Mouse (Mus musculus): ENCODE data around the gene Nes. TPM values are rescaled to one million over a fixed set of nuclear protein-coding genes. Genes with fewer than 3 reads are reported as not detected.

Gene Nes
- 1.4 and 1.7 TPM in 2 replicates for polyA plus RNA-seq (2012; ENCODE audit: insufficient read depth, insufficient read length, missing spikeins)

DNA sequence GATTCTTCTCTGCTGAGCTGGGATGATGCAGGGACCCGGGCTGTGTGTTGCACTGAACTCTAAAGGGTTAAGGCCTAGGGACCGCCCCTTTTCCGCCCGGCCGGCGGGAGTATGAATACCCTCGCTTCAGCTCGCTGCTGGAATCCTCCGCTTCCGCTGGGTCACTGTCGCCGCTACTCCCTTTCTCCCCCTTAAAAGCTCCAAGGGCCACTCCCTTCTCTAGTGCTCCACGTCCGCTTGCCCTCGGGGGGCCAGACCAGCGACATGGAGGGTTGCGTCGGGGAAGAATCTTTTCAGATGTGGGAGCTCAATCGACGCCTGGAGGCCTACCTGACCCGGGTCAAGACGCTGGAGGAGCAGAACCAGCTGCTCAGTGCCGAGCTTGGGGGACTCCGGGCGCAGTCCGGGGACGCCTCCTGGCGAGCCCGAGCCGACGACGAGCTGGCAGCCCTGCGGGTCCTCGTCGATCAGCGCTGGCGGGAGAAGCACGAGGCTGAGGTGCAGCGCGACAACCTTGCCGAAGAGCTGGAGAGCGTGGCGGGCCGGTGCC is at the start of gene Nes:
Nes (plus strand) TSS at position 140 of the 550 bp plus-strand sequence.
- TF ChIP-seq CTCF (IDR thresholded peaks at IDR 0.05; ENCODE audit: low read depth, low read length) (no peak), POLR2A (IDR thresholded peaks at IDR 0.05; ENCODE audit: borderline replicate concordance, low read depth, low read length) (no peak)
- no peaks in the 10 kb centered on the region for H3K4me1 ChIP-seq (ENCODE audit: control insufficient read depth, insufficient read depth, low read length)
- H3K4me3 ChIP-seq (ENCODE audit: insufficient read depth, low read length) = peak within 1 kb of the TSS; percentile 41
- no peak within 1 kb of the TSS for H3K27ac ChIP-seq (ENCODE audit: insufficient read depth, low read depth, low read length)

DNA sequence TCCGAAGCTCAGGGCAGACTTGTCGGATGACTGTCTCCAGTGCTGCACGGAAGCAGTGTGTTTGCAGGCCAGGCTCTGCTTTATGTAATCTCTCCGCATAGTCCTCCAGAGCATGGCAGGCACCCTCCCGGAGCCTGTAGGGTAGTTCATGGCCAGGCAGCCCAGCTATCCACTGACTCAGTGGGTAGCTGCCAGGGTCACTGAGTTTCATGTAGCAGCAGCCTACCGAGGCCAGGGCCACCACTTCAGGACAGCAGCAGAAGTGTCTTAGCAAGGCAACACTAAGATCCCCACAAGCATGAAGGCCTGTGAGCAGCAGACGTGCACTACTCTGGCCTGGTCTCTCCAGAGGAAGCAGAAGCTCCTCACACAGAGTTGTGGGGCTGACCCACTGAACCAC is 45.9 kb upstream of the Nes start:
- no peak overlapping the region for H3K4me3 ChIP-seq (ENCODE audit: insufficient read depth, low read length)
- H3K27ac ChIP-seq (ENCODE audit: insufficient read depth, low read depth, low read length) = no peak overlapping the region
- TF ChIP-seq CTCF (IDR thresholded peaks at IDR 0.05; ENCODE audit: low read depth, low read length) (no peak), POLR2A (IDR thresholded peaks at IDR 0.05; ENCODE audit: borderline replicate concordance, low read depth, low read length) (no peak)
- peaks cover 4% of the 10 kb centered on the region; the same call in 1 of the 2 replicates for H3K4me1 ChIP-seq (ENCODE audit: control insufficient read depth, insufficient read depth, low read length)

DNA sequence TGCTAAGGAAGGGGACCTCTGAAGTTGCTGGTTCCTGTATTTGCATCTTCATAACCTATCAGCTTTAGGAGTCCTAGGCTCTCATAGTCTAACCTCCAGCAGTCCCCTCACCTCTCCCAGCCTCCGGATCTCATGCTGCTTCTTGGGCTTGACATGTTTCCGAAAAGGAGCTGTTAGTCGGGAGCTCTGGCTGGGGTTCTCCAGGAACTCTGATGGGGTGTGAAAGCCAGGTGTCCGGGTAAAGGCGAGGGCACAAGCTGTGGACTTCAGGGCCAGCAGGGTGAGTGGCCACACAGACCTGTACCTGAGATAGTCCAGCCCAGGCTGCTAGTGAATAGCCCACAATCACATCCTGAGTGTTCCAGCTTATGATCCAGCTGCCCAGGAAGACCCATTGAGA is 43.4 kb upstream of the Nes start:
- no peak overlapping the region for H3K4me3 ChIP-seq (ENCODE audit: insufficient read depth, low read length)
- no peak overlapping the region for H3K27ac ChIP-seq (ENCODE audit: insufficient read depth, low read depth, low read length)
- TF ChIP-seq POLR2A (IDR thresholded peaks at IDR 0.05; ENCODE audit: borderline replicate concordance, low read depth, low read length) = no peak
- TF ChIP-seq CTCF (IDR thresholded peaks at IDR 0.05; ENCODE audit: low read depth, low read length) = no peak
- H3K4me1 ChIP-seq (ENCODE audit: control insufficient read depth, insufficient read depth, low read length) = peaks cover 13% of the 10 kb centered on the region

DNA sequence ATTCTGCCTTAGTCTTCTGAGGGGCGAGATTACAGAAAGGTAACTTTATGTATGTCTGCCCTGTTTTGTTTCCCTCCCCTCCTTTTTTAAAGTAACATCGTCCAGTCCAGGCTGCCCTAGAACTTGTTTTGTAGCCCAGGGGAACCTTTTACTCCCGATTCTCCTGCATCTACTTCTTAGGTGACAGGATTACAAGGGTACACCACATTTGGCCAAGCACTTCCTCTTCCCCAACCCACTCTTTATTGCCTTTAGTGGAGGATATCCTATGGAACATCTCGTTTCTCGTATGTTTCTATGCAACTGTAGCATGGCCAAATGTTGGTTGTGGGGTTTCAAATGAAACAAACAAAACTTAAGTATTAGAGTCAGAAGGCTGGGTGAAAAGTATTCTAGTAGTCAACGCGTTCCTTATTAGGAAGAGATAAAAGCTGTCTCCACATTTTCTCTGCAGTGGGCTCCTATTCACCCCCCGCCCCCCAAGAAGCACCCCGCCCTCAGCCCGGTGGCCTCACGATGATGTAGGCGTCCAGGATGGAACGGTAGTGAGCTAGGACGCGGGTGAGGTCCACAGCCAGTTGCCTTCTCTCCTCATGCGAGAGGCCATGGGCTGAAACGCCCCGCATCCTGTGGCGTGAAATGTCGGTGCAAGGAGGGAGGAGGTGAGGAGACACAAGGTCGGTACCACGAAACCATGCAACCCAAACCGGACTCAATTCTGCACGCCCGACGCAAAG is 41.4 kb upstream of the Nes start:
- H3K4me1 ChIP-seq (ENCODE audit: control insufficient read depth, insufficient read depth, low read length) = peaks cover 17% of the 10 kb centered on the region
- H3K27ac ChIP-seq (ENCODE audit: insufficient read depth, low read depth, low read length) = peak overlapping the region; percentile 59
- TF ChIP-seq CTCF (IDR thresholded peaks at IDR 0.05; ENCODE audit: low read depth, low read length) = no peak
- no peak for TF ChIP-seq POLR2A (IDR thresholded peaks at IDR 0.05; ENCODE audit: borderline replicate concordance, low read depth, low read length)
- H3K4me3 ChIP-seq (ENCODE audit: insufficient read depth, low read length) = peak overlapping the region; percentile 93

DNA sequence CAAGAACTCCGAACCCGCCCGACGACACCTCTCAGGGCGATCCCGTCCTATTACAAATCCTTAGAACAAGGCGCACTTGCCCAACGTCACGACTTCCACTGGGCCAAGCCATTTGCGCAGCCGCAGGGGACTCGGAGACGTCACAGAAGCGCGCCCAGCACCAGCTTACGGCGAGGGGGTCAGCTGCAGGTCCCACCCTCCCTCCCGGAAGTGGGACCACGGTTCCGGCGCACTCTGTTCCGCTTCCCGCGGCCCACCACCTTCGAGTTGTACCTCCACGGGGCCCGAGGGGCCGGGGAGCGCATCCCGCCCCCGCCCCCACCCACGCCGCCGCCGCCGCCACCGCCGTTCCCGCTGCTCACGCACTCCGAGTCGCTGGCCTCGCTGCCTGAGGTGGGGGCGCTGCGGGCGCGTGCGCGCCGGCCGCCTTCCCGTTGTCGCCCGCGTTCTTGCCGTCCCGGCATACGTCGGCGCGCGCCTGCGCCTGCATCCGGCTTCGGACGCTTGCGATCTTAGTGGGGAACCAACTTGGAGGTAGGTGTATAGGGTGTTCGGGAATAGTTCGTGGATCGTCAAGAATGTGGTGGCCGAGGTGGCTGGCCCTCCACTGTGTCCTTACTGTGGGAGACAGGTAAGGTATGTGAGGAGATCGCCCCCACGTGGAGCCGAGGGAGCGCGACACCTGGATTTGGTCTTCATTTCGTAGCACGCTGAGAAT is 40.6 kb upstream of the Nes start, which contains the start of the genes Isg20l2 and Rrnad1:
Isg20l2 (plus strand) TSS at position 237 of the 718 bp plus-strand sequence.
Rrnad1 (minus strand) TSS at position 640 of the 718 bp plus-strand sequence.
- Histone ChIP-seq H3K4me3 (ENCODE audit: insufficient read depth, low read length) (peak within 1 kb of the TSS; percentile 93), H3K4me1 (ENCODE audit: control insufficient read depth, insufficient read depth, low read length) (peaks cover 17% of the 10 kb centered on the region), H3K27ac (ENCODE audit: insufficient read depth, low read depth, low read length) (peak within 1 kb of the TSS; percentile 59)
- TF ChIP-seq POLR2A (IDR thresholded peaks at IDR 0.05; ENCODE audit: borderline replicate concordance, low read depth, low read length) = no peak
- peak; percentile 74 for TF ChIP-seq CTCF (IDR thresholded peaks at IDR 0.05; ENCODE audit: low read depth, low read length)

DNA sequence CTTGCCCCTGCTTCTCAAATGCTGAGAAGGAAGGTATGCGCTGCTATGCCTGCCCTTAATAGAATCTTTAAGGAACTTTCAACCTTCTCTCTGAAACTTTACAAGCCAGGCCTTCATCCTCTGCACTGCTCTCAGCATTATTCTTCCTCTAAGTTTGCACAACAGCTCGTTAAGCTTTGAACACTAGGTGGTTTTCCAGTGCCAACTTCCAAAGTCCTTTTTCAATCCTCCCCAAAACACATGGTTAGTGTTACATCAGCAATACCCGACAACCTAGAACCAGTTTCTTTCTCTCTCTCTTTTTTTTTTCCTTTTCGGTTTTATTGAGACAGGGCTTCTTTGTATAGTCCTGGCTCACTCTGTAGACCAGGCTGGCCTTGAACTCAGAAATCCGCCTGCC is 36.9 kb upstream of the Nes start:
- TF ChIP-seq POLR2A (IDR thresholded peaks at IDR 0.05; ENCODE audit: borderline replicate concordance, low read depth, low read length) (no peak), CTCF (IDR thresholded peaks at IDR 0.05; ENCODE audit: low read depth, low read length) (no peak)
- Histone ChIP-seq H3K4me3 (ENCODE audit: insufficient read depth, low read length) (no peak overlapping the region), H3K4me1 (ENCODE audit: control insufficient read depth, insufficient read depth, low read length) (peaks cover 17% of the 10 kb centered on the region), H3K27ac (ENCODE audit: insufficient read depth, low read depth, low read length) (no peak overlapping the region)

DNA sequence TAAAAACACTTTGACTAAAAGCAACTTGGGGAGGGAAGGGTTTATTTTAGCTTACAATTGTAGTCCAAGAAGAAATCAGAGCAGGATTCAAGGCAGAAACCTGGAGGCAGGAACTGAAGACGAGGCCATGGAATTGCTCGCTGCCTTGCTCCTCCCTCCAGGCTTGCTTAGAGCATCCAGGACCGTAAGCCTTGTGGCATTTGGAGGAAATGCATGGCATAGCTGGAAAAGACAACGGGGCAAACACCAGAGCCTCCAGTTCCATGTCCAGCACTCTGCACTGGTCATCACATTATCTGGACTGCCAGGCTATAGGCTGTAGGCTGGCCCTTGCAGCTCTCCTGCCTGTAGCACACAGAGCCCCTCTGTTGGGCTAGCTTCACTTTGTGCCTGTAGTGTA is 36.4 kb upstream of the Nes start:
- no peak overlapping the region for H3K27ac ChIP-seq (ENCODE audit: insufficient read depth, low read depth, low read length)
- TF ChIP-seq POLR2A (IDR thresholded peaks at IDR 0.05; ENCODE audit: borderline replicate concordance, low read depth, low read length) (no peak), CTCF (IDR thresholded peaks at IDR 0.05; ENCODE audit: low read depth, low read length) (no peak)
- H3K4me3 ChIP-seq (ENCODE audit: insufficient read depth, low read length) = no peak overlapping the region
- peaks cover 17% of the 10 kb centered on the region for H3K4me1 ChIP-seq (ENCODE audit: control insufficient read depth, insufficient read depth, low read length)

DNA sequence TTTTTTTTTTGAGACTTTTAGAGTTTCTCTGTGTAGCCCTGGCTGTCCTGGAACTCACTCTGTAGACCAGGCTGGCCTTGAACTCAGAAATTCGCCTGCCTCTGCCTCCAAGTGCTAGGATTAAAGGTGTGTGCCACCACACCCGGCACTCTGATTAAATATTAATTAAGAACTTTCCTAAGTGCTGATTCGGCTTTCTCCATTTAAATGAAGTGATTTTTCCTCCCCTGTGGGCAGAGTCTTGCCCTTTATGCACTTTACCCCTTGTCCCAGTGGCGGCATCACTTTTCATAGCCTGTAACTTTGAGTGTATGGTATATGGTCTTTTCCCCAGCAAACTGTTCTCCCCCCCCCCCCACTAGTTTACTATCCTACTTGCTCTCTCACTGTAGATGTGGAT is 35.7 kb upstream of the Nes start:
- Histone ChIP-seq H3K27ac (ENCODE audit: insufficient read depth, low read depth, low read length) (no peak overlapping the region), H3K4me1 (ENCODE audit: control insufficient read depth, insufficient read depth, low read length) (peaks cover 17% of the 10 kb centered on the region), H3K4me3 (ENCODE audit: insufficient read depth, low read length) (no peak overlapping the region)
- no peak for TF ChIP-seq CTCF (IDR thresholded peaks at IDR 0.05; ENCODE audit: low read depth, low read length)
- TF ChIP-seq POLR2A (IDR thresholded peaks at IDR 0.05; ENCODE audit: borderline replicate concordance, low read depth, low read length) = no peak

DNA sequence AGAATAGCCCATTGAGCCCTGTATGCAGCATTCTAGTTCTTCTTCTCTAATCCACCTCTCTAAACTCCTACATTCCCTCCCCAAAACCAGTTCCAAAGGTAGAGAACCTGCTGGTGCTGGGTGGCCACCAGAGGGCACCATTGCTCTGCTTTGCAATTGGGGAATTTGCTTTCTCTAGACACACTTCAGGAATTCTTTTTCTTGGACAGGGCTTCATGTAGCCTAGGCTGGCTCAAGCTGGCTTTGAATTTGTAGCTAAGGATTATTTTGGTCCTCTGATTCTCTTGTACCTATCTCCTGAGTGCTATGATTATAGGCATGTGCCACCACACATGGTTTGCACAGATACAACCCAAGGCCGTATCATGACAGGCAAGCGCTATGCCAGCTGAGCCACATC is 35.1 kb upstream of the Nes start:
- peaks cover 17% of the 10 kb centered on the region for H3K4me1 ChIP-seq (ENCODE audit: control insufficient read depth, insufficient read depth, low read length)
- no peak overlapping the region for H3K4me3 ChIP-seq (ENCODE audit: insufficient read depth, low read length)
- H3K27ac ChIP-seq (ENCODE audit: insufficient read depth, low read depth, low read length) = no peak overlapping the region
- peak; percentile 93 for TF ChIP-seq CTCF (IDR thresholded peaks at IDR 0.05; ENCODE audit: low read depth, low read length)
- TF ChIP-seq POLR2A (IDR thresholded peaks at IDR 0.05; ENCODE audit: borderline replicate concordance, low read depth, low read length) = no peak

All from bone marrow macrophage, adult 2 months (primary cell).